Mouse (Mus musculus) left cerebral cortex, adult 8-10 months (tissue): Measurements from ENCODE around the gene Spdl1. TPM values are rescaled to one million over a fixed set of nuclear protein-coding genes. Genes with fewer than 3 reads are reported as not detected.

Experiments used
- DNase-seq, 2 experiments: peaks; one replicate each; pipeline ENCODE4 v3.0.0; 2022; ENCODE audit warnings: low spot score in 2 of 2
- total RNA-seq, 4 experiments: library from RNA; stranded (reverse); gene quantifications; 2 replicates each; pipeline ENCODE4 v1.2.4; 2022

Gene Spdl1
- under 1 TPM; 0.15 to 0.87 (median 0.51) TPM for total RNA-seq

- peak; percentile 88 to 97 for DNase-seq
Measured at GRCm38 (mm10) chr11:34833318-34834086, at the start of gene Spdl1. Gene Spdl1, minus strand, starts transcription at chr11:34833641.

- no peak for DNase-seq
Measured at GRCm38 (mm10) chr11:34881528-34881927, 48.1 kb upstream of the Spdl1 start.

GRCm38 (mm10) chr11:34879678-34880077 lies 46.2 kb upstream of the Spdl1 start:
- no peak for DNase-seq

GRCm38 (mm10) chr11:34873861-34874260 lies 40.4 kb upstream of the Spdl1 start:
- no peak for DNase-seq

- no peak for DNase-seq
Measured at GRCm38 (mm10) chr11:34872432-34872831, 39.0 kb upstream of the Spdl1 start.

GRCm38 (mm10) chr11:34871991-34872390 lies 38.5 kb upstream of the Spdl1 start:
- DNase-seq, result no peak

- DNase-seq, result no peak
Measured at GRCm38 (mm10) chr11:34871456-34871855, 38.0 kb upstream of the Spdl1 start.

- DNase-seq, result no peak
Measured at GRCm38 (mm10) chr11:34868626-34869025, 35.2 kb upstream of the Spdl1 start.

- DNase-seq, result no peak
Measured at GRCm38 (mm10) chr11:34865741-34866270, 32.4 kb upstream of the Spdl1 start.

DNA sequence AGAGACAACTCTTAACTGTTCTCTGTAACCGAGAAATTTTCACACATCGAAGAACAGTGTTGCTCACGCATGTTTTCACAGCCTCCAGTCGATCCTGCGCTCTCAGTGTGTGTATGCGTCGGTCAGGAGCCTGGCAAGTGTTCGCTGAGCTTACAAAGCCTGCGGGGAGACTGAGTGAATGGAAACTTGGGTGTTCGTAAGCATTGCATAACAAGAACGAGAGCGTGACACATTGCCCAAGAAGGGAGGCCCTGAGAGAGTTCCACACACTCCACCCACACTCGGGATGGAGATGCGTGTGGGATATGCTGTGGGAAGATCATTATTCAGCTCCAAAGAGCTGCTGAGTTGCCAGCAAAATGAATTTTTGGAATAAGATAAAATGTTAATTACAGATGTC lies 31.7 kb upstream of the Spdl1 start:
- peak; percentile 44 to 78 for DNase-seq

DNA sequence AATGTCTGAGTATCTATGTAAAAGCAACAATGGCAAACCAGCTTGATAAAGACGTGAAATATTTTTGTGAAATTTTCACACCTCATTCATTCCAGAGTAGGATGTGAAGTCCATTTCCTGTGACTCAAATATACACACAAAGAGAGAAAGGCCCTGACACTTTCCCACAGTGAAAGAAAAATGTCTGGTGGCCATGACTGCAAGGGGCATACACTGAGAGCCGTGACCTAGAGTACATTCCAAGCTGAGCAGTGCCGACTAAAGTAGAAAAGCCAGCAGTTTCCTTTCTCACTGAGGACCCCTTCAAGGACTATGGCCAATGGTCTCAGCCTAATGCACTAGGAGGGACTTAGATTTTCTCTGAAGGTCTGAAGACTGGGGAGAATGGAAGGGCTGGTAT lies 23.2 kb upstream of the Spdl1 start:
- no peak for DNase-seq

- no peak for DNase-seq
Measured at GRCm38 (mm10) chr11:34846268-34846652, 12.8 kb upstream of the Spdl1 start.

DNA sequence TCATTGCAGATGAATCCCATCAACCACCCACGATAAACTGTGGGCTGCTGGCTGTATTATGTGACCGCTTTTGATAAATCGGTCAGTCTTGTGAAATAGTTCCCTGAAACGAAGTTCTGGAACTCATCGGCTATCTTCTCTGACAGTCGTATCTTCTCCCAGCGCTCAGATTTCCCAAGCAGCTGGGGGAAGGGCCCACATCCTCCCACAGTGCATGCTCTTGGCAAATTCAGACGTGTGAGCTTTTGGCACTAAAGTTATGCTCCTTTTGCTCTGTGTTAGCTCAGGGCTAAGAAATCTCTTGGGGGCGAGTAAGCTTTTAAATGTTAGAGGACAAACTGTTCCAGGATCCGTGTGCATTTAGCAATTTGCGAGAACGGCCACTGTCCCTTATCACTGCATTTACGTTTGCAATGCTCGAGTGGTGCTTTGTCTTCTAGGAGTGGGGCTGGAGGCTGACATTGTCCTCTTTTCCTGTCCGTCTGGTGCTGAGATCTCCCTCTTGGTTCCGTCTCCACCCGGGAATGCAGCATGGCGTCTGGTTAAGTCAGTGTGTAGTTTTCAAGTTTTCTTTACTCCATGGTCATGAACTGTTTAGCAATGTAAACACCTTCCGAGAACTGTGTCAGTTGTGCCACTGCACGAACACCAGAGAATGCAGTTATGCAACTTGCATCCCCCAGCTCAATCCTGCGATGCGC lies 12.3 kb upstream of the Spdl1 start:
- DNase-seq, result no peak

DNA sequence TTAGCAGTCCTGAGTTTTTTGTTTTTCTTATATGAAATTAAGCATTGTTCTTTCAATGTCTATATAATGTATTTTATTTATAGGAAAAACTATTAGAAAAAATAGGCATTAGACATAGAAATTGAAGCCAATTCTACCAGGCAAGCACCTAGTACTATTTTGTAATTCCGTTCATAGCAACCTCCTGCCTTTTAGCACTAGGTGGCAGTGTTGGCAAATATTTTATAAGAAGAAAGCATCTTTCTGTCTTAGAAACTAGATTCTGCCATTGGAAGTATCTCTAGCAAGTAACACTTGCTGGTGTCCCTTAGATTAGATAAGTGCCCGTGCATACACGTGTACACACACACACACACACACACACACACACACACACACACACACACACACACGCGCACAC lies 10.1 kb upstream of the Spdl1 start:
- no peak for DNase-seq

DNA sequence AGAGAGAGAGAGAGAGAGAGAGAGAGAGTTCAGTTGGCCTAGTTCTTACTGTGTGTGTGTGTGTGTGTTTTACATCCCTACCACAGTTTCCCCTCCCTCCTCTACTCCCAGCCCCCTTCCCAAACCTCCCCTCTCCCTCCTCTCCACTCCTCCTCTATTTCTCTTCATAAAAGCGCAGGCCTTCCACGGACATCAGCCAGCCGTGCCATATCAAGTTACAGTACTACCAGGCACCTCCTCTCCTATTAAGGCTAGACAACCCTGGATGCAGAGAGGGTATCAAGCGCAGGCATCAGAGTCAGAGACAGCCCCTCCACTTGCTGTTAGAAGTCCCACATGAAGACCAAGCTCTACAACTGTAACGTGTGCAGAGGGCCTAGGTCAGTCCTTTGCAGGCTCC lies 6.8 kb upstream of the Spdl1 start:
- DNase-seq, result no peak

DNA sequence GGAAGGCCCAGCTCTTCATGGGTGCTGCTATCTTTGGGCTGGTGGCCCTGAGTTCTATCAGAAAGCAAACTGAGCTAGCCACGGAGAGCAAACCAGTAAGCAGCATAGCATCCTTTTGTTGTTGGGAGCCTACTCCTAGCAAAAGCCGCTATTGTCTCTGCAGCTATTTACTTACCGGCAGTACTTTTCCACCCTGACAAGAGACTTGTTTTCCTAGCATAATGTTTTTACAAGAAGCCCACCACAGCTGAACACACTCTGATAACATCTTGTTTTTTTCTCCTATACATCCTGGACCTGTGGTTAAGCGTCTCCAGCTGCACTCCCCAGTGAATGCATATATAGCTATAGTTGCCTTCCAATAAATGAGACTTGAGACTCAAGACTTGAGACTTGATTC lies 5.6 kb upstream of the Spdl1 start:
- no peak for DNase-seq

DNA sequence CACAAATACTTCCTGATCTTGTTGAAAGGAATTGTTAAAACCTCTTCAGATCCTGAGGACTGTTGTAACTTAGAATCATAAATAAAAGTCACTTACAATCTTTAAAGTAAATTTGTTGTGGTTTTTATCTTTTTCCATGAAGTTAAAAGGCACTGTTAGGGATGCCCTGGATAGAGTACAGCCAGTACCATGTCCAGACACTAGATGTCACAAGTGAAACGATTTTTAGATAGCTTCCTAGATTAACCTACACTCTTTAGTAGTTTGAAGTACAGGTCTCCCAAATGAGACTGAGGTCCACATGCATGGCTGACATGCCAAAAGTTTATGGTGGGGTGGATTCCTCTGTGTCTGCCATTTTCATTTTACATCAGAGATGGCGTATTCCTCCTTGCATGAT lies 2.8 kb upstream of the Spdl1 start:
- no peak for DNase-seq

DNA sequence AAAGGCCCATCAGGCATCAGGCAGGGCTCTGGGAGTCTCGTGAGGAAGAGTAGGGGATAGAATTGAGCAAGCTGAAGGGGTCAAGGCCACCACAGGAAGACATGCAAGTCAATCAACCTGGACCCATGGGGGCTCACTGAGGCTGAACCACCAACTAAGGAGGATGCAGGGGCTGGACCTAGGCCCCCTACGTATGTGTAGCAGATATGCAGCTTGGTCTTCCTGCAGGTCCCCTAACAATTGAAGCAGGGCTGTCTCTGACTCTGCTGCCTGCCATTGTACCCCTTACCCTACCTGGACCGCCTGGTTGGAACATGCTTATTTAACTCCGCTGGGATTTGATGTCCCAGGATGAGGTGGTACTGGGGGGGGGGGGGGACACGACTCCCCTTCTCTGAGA lies 763 bp downstream of the Spdl1 start:
- no peak for DNase-seq

GRCm38 (mm10) chr11:34827803-34828202 lies 5.6 kb downstream of the Spdl1 start:
- no peak for DNase-seq

DNA sequence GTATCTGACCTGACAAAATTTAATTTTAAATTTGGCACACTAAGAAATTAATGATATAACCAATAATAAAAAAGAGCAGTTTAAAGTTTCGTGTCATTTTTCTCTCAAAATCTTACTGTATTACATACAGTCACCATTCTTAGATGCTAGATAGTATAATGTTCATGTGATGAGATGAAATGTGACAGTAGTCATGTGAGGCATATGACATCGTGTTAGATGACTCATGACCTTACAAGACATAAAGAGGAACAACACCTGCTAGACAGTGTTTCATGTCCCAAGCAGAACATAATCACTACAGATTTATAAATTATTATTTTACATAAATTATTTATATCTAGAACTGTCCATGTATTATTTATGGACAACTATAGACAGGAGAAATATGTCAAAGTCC lies 6.5 kb downstream of the Spdl1 start:
- DNase-seq, result no peak

DNA sequence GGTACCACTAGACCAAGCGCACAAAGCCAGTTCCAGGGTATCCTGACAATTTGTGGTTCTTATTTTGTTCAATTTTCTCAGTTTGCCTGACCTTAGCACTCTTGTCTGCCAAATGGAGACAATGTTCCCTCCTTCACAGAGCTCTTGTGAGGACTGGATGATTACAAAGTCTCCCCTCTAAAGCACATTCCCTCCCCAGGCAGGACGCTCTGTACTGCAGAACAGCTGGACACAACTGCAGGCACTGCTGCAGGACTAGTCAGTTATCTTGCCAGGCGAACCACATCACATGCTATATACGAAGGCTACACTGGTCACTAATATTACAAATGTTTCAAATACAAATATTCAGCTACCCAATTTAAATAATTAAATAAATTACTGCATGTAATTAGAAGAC lies 8.7 kb downstream of the Spdl1 start:
- DNase-seq, result no peak

GRCm38 (mm10) chr11:34814767-34815166 lies 18.7 kb downstream of the Spdl1 start:
- no peak for DNase-seq

DNA sequence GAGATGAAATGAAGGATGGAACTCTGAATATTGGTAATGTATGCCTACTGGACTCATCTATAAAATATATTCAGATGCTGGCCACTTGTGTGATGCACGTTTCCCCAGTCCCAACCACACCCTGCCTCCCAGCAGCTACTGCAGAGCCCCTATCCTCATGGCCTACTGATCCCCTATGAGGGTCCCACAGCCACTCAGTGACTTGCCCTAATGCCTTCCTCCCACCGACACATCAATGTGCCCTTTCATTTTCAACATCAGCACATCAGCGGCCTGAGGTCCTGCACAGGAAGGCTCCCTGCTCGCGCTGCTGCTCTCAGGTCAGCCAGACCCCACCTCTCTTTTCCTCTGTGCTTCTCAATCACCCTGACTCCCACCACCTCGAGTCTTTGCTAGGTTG lies 19.1 kb downstream of the Spdl1 start:
- no peak for DNase-seq
